Mouse (Mus musculus) adrenal gland, postnatal 10 days (tissue): ENCODE measurements around the gene Tjap1. TPM values are rescaled to one million over a fixed set of nuclear protein-coding genes. Genes with fewer than 3 reads are reported as not detected.

Experiments
- DNase-seq: peaks from one replicate; pipeline ENCODE4 v3.0.0; 2021; ENCODE audit warnings: mixed read lengths
- microRNA-seq: library from miRNA; unstranded; fragments of <30 nt; microRNA quantifications from one replicate; pipeline ENCODE4 v1.2.0, GENCODE M21; 2021
- total RNA-seq, 2 experiments: library from RNA; stranded (reverse); gene quantifications; 2 replicates each; pipeline ENCODE4 v1.2.3; 2021

Tjap1 gene
- total RNA-seq, 2 experiments from 2014 or later, result 42.0 to 52.6 TPM

- peak; percentile 60 for DNase-seq
Observed at GRCm38 (mm10) chr17:46252571-46253451, 30.0 kb downstream of the Tjap1 start.

- DNase-seq, result no peak
Observed at GRCm38 (mm10) chr17:46251174-46251573, 31.7 kb downstream of the Tjap1 start.

- no peak for DNase-seq
Observed at GRCm38 (mm10) chr17:46248189-46248522, 34.7 kb downstream of the Tjap1 start.

GRCm38 (mm10) chr17:46247512-46248188 is 35.2 kb downstream of the Tjap1 start, which contains the start of the genes Polr1c and Yipf3:
Gene Polr1c (minus strand): TSS chr17:46248054.
Gene Yipf3 (plus strand): TSS chr17:46248080.
- DNase-seq, result peak; percentile 97

GRCm38 (mm10) chr17:46244579-46244978 is 38.2 kb downstream of the Tjap1 start:
- peak; percentile 84 for DNase-seq

- peak; percentile 48 for DNase-seq
Observed at GRCm38 (mm10) chr17:46243624-46244023, 39.2 kb downstream of the Tjap1 start.

- DNase-seq, result peak; percentile 54
Observed at GRCm38 (mm10) chr17:46242993-46243392, 39.8 kb downstream of the Tjap1 start.

- DNase-seq, result no peak
Observed at GRCm38 (mm10) chr17:46242274-46242673, 40.6 kb downstream of the Tjap1 start.

GRCm38 (mm10) chr17:46241471-46241870 is 41.4 kb downstream of the Tjap1 start:
- DNase-seq, result no peak

GRCm38 (mm10) chr17:46239516-46240114 is 43.2 kb downstream of the Tjap1 start:
- no peak for DNase-seq

GRCm38 (mm10) chr17:46237480-46237879 is 45.3 kb downstream of the Tjap1 start:
- peak; percentile 65 for DNase-seq

GRCm38 (mm10) chr17:46237079-46237478 is 45.7 kb downstream of the Tjap1 start:
- no peak for DNase-seq

- no peak for DNase-seq
Observed at GRCm38 (mm10) chr17:46236067-46236466, 46.8 kb downstream of the Tjap1 start.

- peak; percentile 53 for DNase-seq
Observed at GRCm38 (mm10) chr17:46227576-46227975, 55.2 kb downstream of the Tjap1 start.

- no peak for DNase-seq
Observed at GRCm38 (mm10) chr17:46221601-46222000, 61.2 kb downstream of the Tjap1 start.

GRCm38 (mm10) chr17:46210550-46210949 is 72.3 kb downstream of the Tjap1 start:
- no peak for DNase-seq

Small RNA genes lying within 50 kb of the gene (microRNA-seq; reads per million reads assigned to microRNA genes)
- not detected for gene Mir693

Other genes with a start within 250 kb of the Tjap1 start
- gene Mrps18a, start 172.0 kb downstream of the Tjap1 start, total RNA-seq, result 100 to 1,000 TPM in 1 of 2 experiments, 10 to 100 TPM in 1; 100.0 to 108 TPM
- 1 to 10 TPM; 5.0 to 6.3 TPM for gene Rsph9, start 138.8 kb downstream of the Tjap1 start, total RNA-seq
- gene Mad2l1bp, start 129.5 kb downstream of the Tjap1 start, total RNA-seq, result 10 to 100 TPM; 14.1 to 15.0 TPM
- gene Gtpbp2, start 122.0 kb downstream of the Tjap1 start, total RNA-seq, result 10 to 100 TPM; 66.5 to 94.0 TPM
- gene Polh, start 80.4 kb downstream of the Tjap1 start, total RNA-seq, result 10 to 100 TPM; 25.5 to 31.4 TPM
- 10 to 100 TPM; 43.6 to 48.5 TPM for gene Xpo5, start 80.2 kb downstream of the Tjap1 start, total RNA-seq
- gene Polr1c, start 35.0 kb downstream of the Tjap1 start, total RNA-seq, result 10 to 100 TPM; 68.3 to 72.3 TPM
- 100 to 1,000 TPM; 105 to 121 TPM for gene Yipf3, start 34.9 kb downstream of the Tjap1 start, total RNA-seq
- 1 to 10 TPM; 3.4 to 3.8 TPM for gene Lrrc73, start 29.5 kb downstream of the Tjap1 start, total RNA-seq
- gene Dlk2, start 14.4 kb upstream of the Tjap1 start, total RNA-seq, result 1 to 10 TPM in 1 of 2 experiments, under 1 TPM in 1; 0.78 to 1.3 TPM
- 10 to 100 TPM in 1 of 2 experiments, 1 to 10 TPM in 1; 8.2 to 14.2 TPM for gene Abcc10, start 45.3 kb upstream of the Tjap1 start, total RNA-seq
- gene Zfp318, start 100.7 kb upstream of the Tjap1 start, total RNA-seq, result 10 to 100 TPM; 24.6 to 30.7 TPM
- under 1 TPM; 0.39 to 1.00 TPM for gene Crip3, start 145.9 kb upstream of the Tjap1 start, total RNA-seq
- gene Slc22a7, start 155.4 kb upstream of the Tjap1 start, total RNA-seq, result 10 to 100 TPM in 1 of 2 experiments, 1 to 10 TPM in 1; 5.4 to 14.6 TPM
- 1 to 10 TPM; 1.2 to 2.2 TPM for gene Ttbk1, start 204.6 kb upstream of the Tjap1 start, total RNA-seq
- gene Dnph1, start 213.7 kb upstream of the Tjap1 start, total RNA-seq, result 1 to 10 TPM; 5.7 to 6.1 TPM